Mouse (Mus musculus) gastrocnemius, adult 8-10 months (tissue): ENCODE data around the gene Gm14685. TPM values are rescaled to one million over a fixed set of nuclear protein-coding genes. Genes with fewer than 3 reads are reported as not detected.
"Not testable (repeated sequence)": the region's sequence is repeated elsewhere in the genome, so short reads cannot be mapped to it uniquely, and the experiment has no call there.

Source experiments
- DNase-seq, 2 experiments: peaks; one replicate each; pipeline ENCODE4 v3.0.0; 2022; ENCODE audit warnings: low spot score in 2 of 2
- total RNA-seq, 4 experiments: library from RNA; stranded (reverse); gene quantifications; 2 replicates each; pipeline ENCODE4 v1.2.4; 2022

Gm14685 gene
- not detected for total RNA-seq

- DNase-seq, result not testable (repeated sequence)
These were observed at the start of gene Gm14685 for GRCm38 (mm10) chrX:73116747-73117146. Gm14685 (plus strand) TSS chrX:73117047.

- DNase-seq, result not testable (repeated sequence)
These were observed 34.4 kb upstream of the Gm14685 start, which contains the start of gene Xlr4a for GRCm38 (mm10) chrX:73082267-73083055. Xlr4a (minus strand) TSS chrX:73082478.

GRCm38 (mm10) chrX:73096941-73097508 lies 19.8 kb upstream of the Gm14685 start, which contains the start of gene Xlr3a:
Xlr3a (minus strand) TSS chrX:73097095.
- DNase-seq, result not testable (repeated sequence)

- DNase-seq, result not testable (repeated sequence)
These were observed 6.3 kb downstream of the Gm14685 start for GRCm38 (mm10) chrX:73122859-73123829.

GRCm38 (mm10) chrX:73143218-73143618 lies 26.4 kb downstream of the Gm14685 start:
- DNase-seq, result not testable (repeated sequence)

GRCm38 (mm10) chrX:73148496-73148895 lies 31.6 kb downstream of the Gm14685 start, which contains the start of gene Xlr5b:
Xlr5b (plus strand) TSS chrX:73148796.
- DNase-seq, result not testable (repeated sequence)

GRCm38 (mm10) chrX:73149350-73149749 lies 32.5 kb downstream of the Gm14685 start, which contains the start of gene DXBay18:
DXBay18 (minus strand) TSS chrX:73149450.
- DNase-seq, result not testable (repeated sequence)

GRCm38 (mm10) chrX:73176889-73177288 lies 60.0 kb downstream of the Gm14685 start, which contains the start of gene Spin2d:
Spin2d (minus strand) TSS chrX:73176989.
- not testable (repeated sequence) for DNase-seq

Other genes with a start within 250 kb of the Gm14685 start
- gene Cetn2, start 198.6 kb upstream of the Gm14685 start, total RNA-seq, result 10 to 100 TPM; 26.8 to 31.3 (median 28.9) TPM
- gene Nsdhl, start 198.5 kb upstream of the Gm14685 start, total RNA-seq, result 1 to 10 TPM; 3.6 to 4.1 (median 3.9) TPM
- under 1 TPM; 0.12 to 0.64 (median 0.58) TPM for gene Zfp185, start 129.7 kb upstream of the Gm14685 start, total RNA-seq
- gene Pnma5, start 79.9 kb upstream of the Gm14685 start, total RNA-seq, result under 1 TPM in 1 of 4 experiments, not detected in 3; 0.21 TPM
- gene Pnma3, start 52.3 kb upstream of the Gm14685 start, total RNA-seq, result not detected
- gene Xlr4a, start 34.6 kb upstream of the Gm14685 start, total RNA-seq, result under 1 TPM in 1 of 4 experiments, not detected in 3; 0.58 TPM
- 1 to 10 TPM in 3 of 4 experiments, not detected in 1; 1.1 to 2.1 (median 1.4) TPM for gene Xlr3a, start 20.0 kb upstream of the Gm14685 start, total RNA-seq
- gene Xlr5b, start 31.7 kb downstream of the Gm14685 start, total RNA-seq, result not detected
- gene DXBay18, start 32.4 kb downstream of the Gm14685 start, total RNA-seq, result not detected
- not detected for gene Spin2d, start 59.9 kb downstream of the Gm14685 start, total RNA-seq
- 1 to 10 TPM in 2 of 4 experiments, under 1 TPM in 1, not detected in 1; 0.41 to 5.5 (median 4.3) TPM for gene Xlr3b, start 75.2 kb downstream of the Gm14685 start, total RNA-seq
- under 1 TPM in 2 of 4 experiments, not detected in 2; 0.41 to 0.43 TPM for gene Xlr4b, start 97.3 kb downstream of the Gm14685 start, total RNA-seq
- 1 to 10 TPM; 5.1 to 7.8 (median 6.6) TPM for gene F8a, start 111.2 kb downstream of the Gm14685 start, total RNA-seq
- not detected for gene Xlr4c, start 126.1 kb downstream of the Gm14685 start, total RNA-seq
- gene Xlr3c, start 148.3 kb downstream of the Gm14685 start, total RNA-seq, result not detected
- not detected for gene Xlr5a, start 175.9 kb downstream of the Gm14685 start, total RNA-seq
- not detected for gene Xlr5c, start 175.9 kb downstream of the Gm14685 start, total RNA-seq
- gene Gm45015, start 219.8 kb downstream of the Gm14685 start, total RNA-seq, result not detected
- gene Zfp275, start 225.6 kb downstream of the Gm14685 start, total RNA-seq, result 1 to 10 TPM; 4.5 to 5.0 (median 4.6) TPM